Comparison of ENCODE assay signal across 23 mouse cellular contexts in the genomic region with DNA sequence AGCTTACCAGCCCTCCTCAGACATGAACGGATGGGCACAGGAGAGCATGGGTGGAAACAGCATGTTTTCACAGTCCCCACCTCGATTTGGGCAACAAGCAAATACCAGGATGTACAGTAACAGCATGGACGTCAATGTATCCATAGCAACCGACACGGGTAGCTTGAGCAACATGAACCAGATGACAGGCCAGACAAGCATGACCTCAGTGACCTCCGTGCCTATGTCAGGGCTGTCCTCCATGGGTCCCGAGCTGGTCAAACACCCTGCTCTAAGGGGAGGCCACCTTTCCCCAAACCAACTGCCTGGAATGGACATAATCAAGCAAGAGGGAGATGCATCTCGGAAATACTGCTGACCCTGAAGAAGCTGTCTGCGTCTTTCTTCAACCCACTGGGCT.
"Had no signal": no experiment of that assay in that cellular context is flagged by ENCODE, and none has a peak within 500 bp of the region (broad histone marks: within the 10 kb centered on the region; RNA-seq: fewer than 3 reads in every experiment).

No protein-coding gene starts in this region.

- H3K9me3 ChIP-seq: limb, embryonic 10.5 days; limb, embryonic 13.5 days; midbrain, embryonic 12.5 days; midbrain, embryonic 15.5 days; neural tube, embryonic 13.5 days; stomach, embryonic 15.5 days had no signal

- H3K4me1 ChIP-seq: midbrain, embryonic 12.5 days; midbrain, embryonic 15.5 days; neural tube, embryonic 13.5 days had no signal

- H3K9ac ChIP-seq: limb, embryonic 13.5 days; midbrain, embryonic 12.5 days; midbrain, embryonic 15.5 days; neural tube, embryonic 13.5 days; stomach, embryonic 15.5 days had no signal

- DNase-seq: kidney, adult 18-20 months; kidney, adult 9 months; kidney, postnatal 14 days; layer of hippocampus, adult 9-11 months; lung, adult 2 months; lung, postnatal 14 days; lung, postnatal 4 days; retina, postnatal 1 day; right cerebral cortex, postnatal 25 days; spleen, adult 18-20 months; thymus, adult 2 months; thymus, postnatal 14 days; thymus, postnatal 4 days had no signal

- H3K36me3 ChIP-seq: limb, embryonic 10.5 days; limb, embryonic 13.5 days; midbrain, embryonic 12.5 days; midbrain, embryonic 15.5 days; neural tube, embryonic 13.5 days; stomach, embryonic 15.5 days had no signal

- ATAC-seq: inflammation-experienced regulatory T-cells, adult 6 months; intestine, embryonic 16.5 days; midbrain, embryonic 15.5 days had no signal

- H3K27ac ChIP-seq: layer of hippocampus, adult 2 months; limb, embryonic 10.5 days; limb, embryonic 13.5 days; midbrain, embryonic 12.5 days; midbrain, embryonic 15.5 days; neural tube, embryonic 13.5 days; stomach, embryonic 15.5 days had no signal

- H3K27me3 ChIP-seq: limb, embryonic 13.5 days; midbrain, embryonic 12.5 days; midbrain, embryonic 15.5 days; neural tube, embryonic 13.5 days; stomach, embryonic 15.5 days had no signal

- H3K4me3 ChIP-seq: layer of hippocampus, adult 2 months; limb, embryonic 10.5 days; limb, embryonic 13.5 days; midbrain, embryonic 12.5 days; midbrain, embryonic 15.5 days; myocyte; neural tube, embryonic 13.5 days; stomach, embryonic 15.5 days had no signal

- H3K4me2 ChIP-seq: limb, embryonic 13.5 days; midbrain, embryonic 12.5 days; midbrain, embryonic 15.5 days; neural tube, embryonic 13.5 days; stomach, embryonic 15.5 days had no signal
